Mouse (Mus musculus): ENCODE measurements around the gene Gtf2i.

DNA sequence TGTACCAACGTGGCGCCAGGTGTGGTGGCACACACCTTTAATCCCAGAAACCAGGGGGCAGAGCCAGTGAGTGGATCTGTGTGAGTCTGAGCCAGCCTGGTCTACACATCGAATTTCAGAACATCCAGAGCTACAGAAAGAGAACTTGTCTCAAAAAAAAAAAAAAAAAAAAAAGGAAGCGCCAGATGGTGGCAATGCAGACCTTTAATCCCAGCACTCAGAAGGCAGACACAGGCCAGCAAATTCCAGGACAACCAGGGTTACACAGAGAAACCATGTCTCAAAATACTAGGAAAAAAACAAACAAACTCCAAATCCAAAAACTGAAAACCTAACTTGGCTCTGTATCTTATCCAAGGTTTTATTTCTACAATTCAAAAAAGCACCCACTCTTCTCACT is 44.0 kb downstream of the Gtf2i start:
- no peak for TF ChIP-seq POLR2A (IDR thresholded peaks at IDR 0.05; ENCODE audit: borderline replicate concordance, insufficient read depth, low read length)
- TF ChIP-seq CTCF (IDR thresholded peaks at IDR 0.05; ENCODE audit: borderline replicate concordance, insufficient read depth, low read depth, low read length) = no peak

Data from cerebellum, adult 2 months (tissue).